In the genomic region with DNA sequence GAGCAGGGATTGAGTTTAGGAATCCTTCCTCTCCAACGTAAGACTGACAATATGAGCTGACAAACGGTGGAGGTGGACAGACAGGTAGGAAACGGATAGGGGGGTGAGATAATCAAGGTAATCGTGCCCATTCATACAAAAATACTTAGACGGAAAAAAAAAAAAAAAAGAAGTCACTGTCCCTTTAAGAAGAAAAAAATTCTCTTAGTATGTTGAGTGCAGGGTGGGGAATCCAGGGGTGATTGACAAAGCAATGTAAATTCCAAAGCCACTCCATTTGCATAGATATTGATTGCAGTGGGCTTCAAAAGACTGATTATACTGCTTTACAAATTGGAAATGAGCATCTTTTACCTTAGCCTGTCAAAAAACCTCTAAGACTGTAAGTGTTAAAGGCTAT, we compare ENCODE assay signal across 25 mouse cellular contexts.
"Had no signal": no experiment of that assay in that cellular context is flagged by ENCODE, and none has a peak within 500 bp of the region (broad histone marks: within the 10 kb centered on the region; RNA-seq: fewer than 3 reads in every experiment).

No protein-coding gene starts in this region.

- H3K27ac ChIP-seq: heart, adult 2 months; heart, embryonic 13.5 days; heart, embryonic 15.5 days; hindbrain, embryonic 13.5 days; hindbrain, embryonic 15.5 days; hindbrain, postnatal 0 days; kidney, embryonic 15.5 days; kidney, postnatal 0 days; limb, embryonic 13.5 days; limb, embryonic 15.5 days had no signal

- ATAC-seq: hindbrain, postnatal 0 days; intestine, embryonic 16.5 days had no signal

- H3K9ac ChIP-seq: heart, embryonic 13.5 days; heart, embryonic 15.5 days; hindbrain, embryonic 13.5 days; hindbrain, embryonic 15.5 days; kidney, embryonic 15.5 days; limb, embryonic 13.5 days; limb, embryonic 15.5 days had no signal

- H3K4me1 ChIP-seq: heart, embryonic 13.5 days; heart, embryonic 15.5 days; hindbrain, embryonic 13.5 days; hindbrain, embryonic 15.5 days; kidney, embryonic 15.5 days; limb, embryonic 13.5 days; limb, embryonic 15.5 days had no signal

- H3K9me3 ChIP-seq: heart, embryonic 13.5 days; heart, embryonic 15.5 days; hindbrain, embryonic 13.5 days; hindbrain, embryonic 15.5 days; kidney, embryonic 15.5 days; limb, embryonic 15.5 days had no signal

- H3K27me3 ChIP-seq: heart, embryonic 13.5 days; heart, embryonic 15.5 days; hindbrain, embryonic 13.5 days; hindbrain, embryonic 15.5 days; kidney, embryonic 15.5 days; limb, embryonic 13.5 days; limb, embryonic 15.5 days had no signal

- H3K4me2 ChIP-seq: heart, embryonic 11.5 days; heart, embryonic 13.5 days; heart, embryonic 15.5 days; hindbrain, embryonic 13.5 days; hindbrain, embryonic 15.5 days; kidney, embryonic 15.5 days; limb, embryonic 13.5 days; limb, embryonic 15.5 days had no signal

- H3K36me3 ChIP-seq: heart, embryonic 13.5 days; heart, embryonic 15.5 days; hindbrain, embryonic 13.5 days; hindbrain, embryonic 15.5 days; kidney, embryonic 15.5 days; limb, embryonic 13.5 days; limb, embryonic 15.5 days had no signal

- DNase-seq: gastrocnemius, postnatal 14 days; gastrocnemius, postnatal 36 days; heart, adult 11 months; heart, adult 2 months; heart, postnatal 14 days; heart, postnatal 36 days; kidney, adult 11 months; kidney, adult 2 months; kidney, adult 9 months; kidney, postnatal 14 days; kidney, postnatal 36 days; layer of hippocampus, adult 9-11 months; layer of hippocampus, postnatal 36 days; left cerebral cortex, postnatal 4 days had no signal

- H3K4me3 ChIP-seq: heart, adult 2 months; heart, embryonic 13.5 days; heart, embryonic 15.5 days; hindbrain, embryonic 13.5 days; hindbrain, embryonic 15.5 days; kidney, embryonic 15.5 days; limb, embryonic 13.5 days; limb, embryonic 15.5 days had no signal
